Mouse (Mus musculus): ENCODE data around the gene Rln3.

DNA sequence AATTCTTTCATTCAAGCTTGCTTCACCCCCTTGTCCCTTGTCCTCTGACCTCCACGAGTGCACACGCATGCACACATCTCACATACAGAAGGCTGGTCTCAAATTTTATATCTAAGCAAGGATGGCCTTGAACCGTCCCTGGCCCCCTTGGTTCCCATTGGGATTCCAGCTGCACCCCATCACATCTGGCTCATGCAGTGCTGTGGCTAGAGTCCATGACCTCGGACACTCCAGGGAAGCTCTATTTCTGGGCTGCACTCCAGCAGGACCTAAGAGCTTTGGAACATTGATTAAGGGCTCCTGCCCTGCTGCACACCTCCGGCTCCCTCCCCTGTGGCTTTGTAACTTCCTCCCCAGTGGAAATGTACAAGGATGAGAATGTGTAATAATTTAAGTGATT lies 6.8 kb downstream of the Rln3 start:
- TF ChIP-seq CTCF (IDR thresholded peaks at IDR 0.05; ENCODE audit: borderline replicate concordance, insufficient read depth, low read length) (no peak), POLR2A (IDR thresholded peaks at IDR 0.05; ENCODE audit: low read depth, low read length) (no peak)

All from embryonic fibroblast, embryonic 13.5 days (primary cell).